Mouse (Mus musculus) lung, embryonic 15.5 days (tissue): ENCODE data around the gene Eps8. TPM values are rescaled to one million over a fixed set of nuclear protein-coding genes. Genes with fewer than 3 reads are reported as not detected.

Source experiments
- ATAC-seq: fragments of 200-750 bp; cut with Nextera tagmentation; 2 replicates; pipeline ENCODE4 v1.8.0; 2017; ENCODE audit warnings: moderate number of reproducible peaks, borderline replicate concordance; ENCODE audit not compliant: low FRiP score, low TSS enrichment; ENCODE audit errors: extremely low read depth
- H3K27ac ChIP-seq: fragments of 300-500 bp; sonication (generic); 2 replicates; pipeline ENCODE4 v1.5.1; 2015; ENCODE audit warnings: moderate library complexity, mild to moderate bottlenecking, inconsistent platforms
- H3K27me3 ChIP-seq: fragments of 300-500 bp; sonication (generic); 2 replicates; pipeline ENCODE4 v1.6.1; 2015; ENCODE audit warnings: inconsistent platforms
- H3K36me3 ChIP-seq: fragments of 300-500 bp; sonication (generic); 2 replicates; pipeline ENCODE4 v1.6.1; 2015; ENCODE audit warnings: inconsistent platforms
- H3K4me1 ChIP-seq: fragments of 300-500 bp; sonication (generic); 2 replicates; pipeline ENCODE4 v1.6.1; 2015; ENCODE audit warnings: inconsistent platforms
- H3K4me2 ChIP-seq: fragments of 300-500 bp; sonication (generic); 2 replicates; pipeline ENCODE4 v1.6.1; 2015; ENCODE audit warnings: inconsistent platforms, mild to moderate bottlenecking, moderate library complexity
- H3K4me3 ChIP-seq: fragments of 300-500 bp; sonication (generic); 2 replicates; pipeline ENCODE4 v1.5.1; 2015; ENCODE audit warnings: mild to moderate bottlenecking, inconsistent platforms
- H3K9ac ChIP-seq: fragments of 300-500 bp; sonication (generic); 2 replicates; pipeline ENCODE4 v1.6.1; 2015; ENCODE audit warnings: inconsistent platforms
- H3K9me3 ChIP-seq: fragments of 300-500 bp; sonication (generic); 2 replicates; pipeline ENCODE4 v1.6.1; 2016; ENCODE audit warnings: inconsistent platforms
- WGBS: fragments of 180-500 bp; shearing (Covaris S2); methylation state at CpG from one replicate; pipeline ENCODE4 v1.1.7; 2015; 5-methylcytosine and 5-hydroxymethylcytosine counted together
- polyA plus RNA-seq: library from polyadenylated mRNA; unstranded; fragments of >200 nt; fragmentation: Nextera tagmentation; extraction: Ambion mirVana; gene quantifications from 2 replicates; pipeline ENCODE4 v1.2.1, GENCODE M21; 2015

The Eps8 gene
- polyA plus RNA-seq, 1 experiment from 2014 or later, result 26.0 TPM

GRCm38 (mm10) chr6:137608160-137608930, 46.3 kb downstream of the Eps8 start:
- Histone ChIP-seq H3K4me3 (no peak overlapping the region), H3K9me3 (no peaks in the 10 kb centered on the region), H3K9ac (no peak overlapping the region), H3K4me2 (no peak overlapping the region), H3K27ac (no peak overlapping the region), H3K4me1 (0 out of 2 replicates have a peak, but pooled peaks cover 8% of the 10 kb centered on the region), H3K27me3 (no peaks in the 10 kb centered on the region), H3K36me3 (no peaks in the 10 kb centered on the region)
- 83% methylated on average over 17 of the region's 17 CpGs for WGBS
- no peak for ATAC-seq

- Histone ChIP-seq H3K9me3 (no peaks in the 10 kb centered on the region), H3K36me3 (no peaks in the 10 kb centered on the region), H3K9ac (no peak overlapping the region), H3K27ac (no peak overlapping the region), H3K4me2 (no peak overlapping the region), H3K4me3 (no peak overlapping the region), H3K27me3 (no peaks in the 10 kb centered on the region), H3K4me1 (0 out of 2 replicates have a peak, but pooled peaks cover 5% of the 10 kb centered on the region)
- 76% methylated on average over 7 of the region's 7 CpGs for WGBS
- ATAC-seq, result no peak
Measured at GRCm38 (mm10) chr6:137606541-137606940, 48.1 kb downstream of the Eps8 start.

GRCm38 (mm10) chr6:137604417-137605248, 50.0 kb downstream of the Eps8 start:
- Histone ChIP-seq H3K9ac (no peak overlapping the region), H3K4me3 (no peak overlapping the region), H3K27ac (no peak overlapping the region), H3K27me3 (no peaks in the 10 kb centered on the region), H3K4me2 (no peak overlapping the region), H3K9me3 (no peaks in the 10 kb centered on the region), H3K4me1 (no peaks in the 10 kb centered on the region), H3K36me3 (no peaks in the 10 kb centered on the region)
- 79% methylated on average over 4 of the region's 4 CpGs for WGBS
- no peak for ATAC-seq

GRCm38 (mm10) chr6:137598306-137598705, 56.4 kb downstream of the Eps8 start:
- no peak for ATAC-seq

GRCm38 (mm10) chr6:137597442-137598058, 57.1 kb downstream of the Eps8 start:
- 88% methylated on average over 8 of the region's 8 CpGs for WGBS
- H3K4me2 ChIP-seq, result no peak overlapping the region
- H3K27me3 ChIP-seq, result no peaks in the 10 kb centered on the region
- no peak for ATAC-seq
- no peak overlapping the region for H3K4me3 ChIP-seq
- H3K4me1 ChIP-seq, result no peaks in the 10 kb centered on the region
- no peaks in the 10 kb centered on the region for H3K36me3 ChIP-seq
- no peak overlapping the region for H3K27ac ChIP-seq
- no peak overlapping the region for H3K9ac ChIP-seq
- H3K9me3 ChIP-seq, result no peaks in the 10 kb centered on the region

More at GRCm38 (mm10) chr6:137598306-137598705, 56.4 kb downstream of the Eps8 start:
- Histone ChIP-seq H3K27me3 (no peaks in the 10 kb centered on the region), H3K27ac (no peak overlapping the region), H3K9me3 (no peaks in the 10 kb centered on the region), H3K4me3 (no peak overlapping the region), H3K36me3 (no peaks in the 10 kb centered on the region), H3K4me2 (no peak overlapping the region), H3K9ac (no peak overlapping the region), H3K4me1 (no peaks in the 10 kb centered on the region)
- WGBS, result 43% methylated on average over 7 of the region's 7 CpGs

- H3K9ac ChIP-seq, result no peak overlapping the region
- H3K4me3 ChIP-seq, result no peak overlapping the region
- no peak overlapping the region for H3K4me2 ChIP-seq
- H3K27me3 ChIP-seq, result no peaks in the 10 kb centered on the region
- no peak for ATAC-seq
- WGBS, result 77% methylated on average over 10 of the region's 10 CpGs
- no peaks in the 10 kb centered on the region for H3K36me3 ChIP-seq
- no peak overlapping the region for H3K27ac ChIP-seq
- H3K9me3 ChIP-seq, result no peaks in the 10 kb centered on the region
- no peaks in the 10 kb centered on the region for H3K4me1 ChIP-seq
Measured at GRCm38 (mm10) chr6:137592582-137592981, 62.1 kb downstream of the Eps8 start.

- no peak overlapping the region for H3K4me3 ChIP-seq
Measured at GRCm38 (mm10) chr6:137589245-137589618, 65.4 kb downstream of the Eps8 start.

GRCm38 (mm10) chr6:137588481-137589244, 66.0 kb downstream of the Eps8 start:
- H3K4me3 ChIP-seq, result no peak overlapping the region
- no peaks in the 10 kb centered on the region for H3K36me3 ChIP-seq
- ATAC-seq, result no peak
- no peak overlapping the region for H3K4me2 ChIP-seq
- WGBS, result 60% methylated on average over 10 of the region's 10 CpGs
- no peaks in the 10 kb centered on the region for H3K27me3 ChIP-seq
- no peaks in the 10 kb centered on the region for H3K9me3 ChIP-seq
- H3K9ac ChIP-seq, result no peak overlapping the region
- H3K27ac ChIP-seq, result no peak overlapping the region
- H3K4me1 ChIP-seq, result no peaks in the 10 kb centered on the region

More at GRCm38 (mm10) chr6:137589245-137589618, 65.4 kb downstream of the Eps8 start:
- no peak overlapping the region for H3K9ac ChIP-seq
- H3K4me1 ChIP-seq, result no peaks in the 10 kb centered on the region
- no peaks in the 10 kb centered on the region for H3K9me3 ChIP-seq
- no peak overlapping the region for H3K27ac ChIP-seq
- no peaks in the 10 kb centered on the region for H3K36me3 ChIP-seq
- ATAC-seq, result no peak
- 56% methylated on average over 3 of the region's 3 CpGs for WGBS
- H3K4me2 ChIP-seq, result no peak overlapping the region
- H3K27me3 ChIP-seq, result no peaks in the 10 kb centered on the region

- Histone ChIP-seq H3K4me3 (no peak overlapping the region), H3K9ac (no peak overlapping the region), H3K27ac (no peak overlapping the region), H3K4me1 (no peaks in the 10 kb centered on the region), H3K27me3 (no peaks in the 10 kb centered on the region), H3K4me2 (no peak overlapping the region), H3K9me3 (no peaks in the 10 kb centered on the region), H3K36me3 (no peaks in the 10 kb centered on the region)
- no peak for ATAC-seq
- 55% methylated on average over 6 of the region's 6 CpGs for WGBS
Measured at GRCm38 (mm10) chr6:137587866-137588265, 66.8 kb downstream of the Eps8 start.

GRCm38 (mm10) chr6:137585229-137585628, 69.4 kb downstream of the Eps8 start:
- no peak overlapping the region for H3K27ac ChIP-seq
- no peaks in the 10 kb centered on the region for H3K9me3 ChIP-seq
- no peak overlapping the region for H3K9ac ChIP-seq
- H3K4me3 ChIP-seq, result no peak overlapping the region
- no peak overlapping the region for H3K4me2 ChIP-seq
- ATAC-seq, result no peak
- WGBS, result 64% methylated on average over 4 of the region's 4 CpGs
- no peaks in the 10 kb centered on the region for H3K36me3 ChIP-seq
- no peaks in the 10 kb centered on the region for H3K4me1 ChIP-seq
- no peaks in the 10 kb centered on the region for H3K27me3 ChIP-seq

GRCm38 (mm10) chr6:137583056-137583455, 71.6 kb downstream of the Eps8 start:
- no peak for ATAC-seq
- H3K4me2 ChIP-seq, result no peak overlapping the region
- no peak overlapping the region for H3K4me3 ChIP-seq
- no peaks in the 10 kb centered on the region for H3K27me3 ChIP-seq
- no peaks in the 10 kb centered on the region for H3K4me1 ChIP-seq
- no peak overlapping the region for H3K27ac ChIP-seq
- no peak overlapping the region for H3K9ac ChIP-seq
- no peaks in the 10 kb centered on the region for H3K36me3 ChIP-seq
- WGBS, result 84% methylated on average over 5 of the region's 5 CpGs
- H3K9me3 ChIP-seq, result no peaks in the 10 kb centered on the region
